Mouse (Mus musculus): ENCODE data around the gene Crat. TPM values are rescaled to one million over a fixed set of nuclear protein-coding genes. Genes with fewer than 3 reads are reported as not detected.

Crat gene
- polyA plus RNA-seq, 2 experiments: 15.0 to 27.4 TPM

- TF ChIP-seq EP300 (IDR thresholded peaks at IDR 0.05; ENCODE audit: low read depth) (no peak), CTCF (IDR thresholded peaks at IDR 0.05; ENCODE audit: low read depth) (no peak)
- Histone ChIP-seq H3K9ac (replicated peaks) (peak overlapping the region; percentile 88), H3K36me3 (replicated peaks; ENCODE audit: control insufficient read depth, insufficient read depth, low read depth) (peaks cover 11% of the 10 kb centered on the region), H3K4me2 (ENCODE audit: low read depth) (peak overlapping the region; percentile 90), H3K27ac (peak overlapping the region; percentile 82), H3K4me3 (ENCODE audit: insufficient read depth in 1 of 2, low read depth in 2 of 2, low read length in 2 of 2) (peak overlapping the region; percentile 76 to 80), H3K4me1 (replicated peaks; ENCODE audit: control insufficient read depth in 2 of 2, insufficient read depth in 2 of 2, low read length in 1 of 2) (peaks cover 24 to 29% of the 10 kb centered on the region in 2 experiments), H3K9me3 (ENCODE audit: control insufficient read depth, low read length) (no peaks in the 10 kb centered on the region), H3K27me3 (ENCODE audit: control insufficient read depth, insufficient read depth, low read length) (no peaks in the 10 kb centered on the region)
- ATAC-seq (ENCODE audit: insufficient read depth) (no peak), DNase-seq (ENCODE audit: low read depth in 3 of 3, low spot score in 3 of 3) (peak in 1 of 3 experiments; percentile 22)
- WGBS (ENCODE audit: insufficient replicate concordance): 52% methylated on average over 5 of the region's 5 CpGs
Measured at GRCm38 (mm10) chr2:30414681-30415080, 932 bp downstream of the Crat start.

- DNase-seq (ENCODE audit: low read depth in 3 of 3, low spot score in 3 of 3) (no peak), ATAC-seq (ENCODE audit: insufficient read depth) (no peak)
- H3K4me2 ChIP-seq (ENCODE audit: low read depth): peak overlapping the region; percentile 90
- WGBS (ENCODE audit: insufficient replicate concordance): 79% methylated on average over 4 of the region's 4 CpGs
- H3K9ac ChIP-seq (replicated peaks): peak overlapping the region; percentile 88
- no peaks in the 10 kb centered on the region for H3K27me3 ChIP-seq (ENCODE audit: control insufficient read depth, insufficient read depth, low read length)
- peak overlapping the region in 1 of 2 experiments; percentile 76; a peak in 2 of 4 replicates for H3K4me3 ChIP-seq (ENCODE audit: insufficient read depth in 1 of 2, low read depth in 2 of 2, low read length in 2 of 2)
- no peak overlapping the region for H3K27ac ChIP-seq
- no peaks in the 10 kb centered on the region for H3K9me3 ChIP-seq (ENCODE audit: control insufficient read depth, low read length)
- no peak for TF ChIP-seq CTCF (IDR thresholded peaks at IDR 0.05; ENCODE audit: low read depth)
- peaks cover 20 to 25% of the 10 kb centered on the region in 2 experiments for H3K4me1 ChIP-seq (replicated peaks; ENCODE audit: control insufficient read depth in 2 of 2, insufficient read depth in 2 of 2, low read length in 1 of 2)
- H3K36me3 ChIP-seq (replicated peaks; ENCODE audit: control insufficient read depth, insufficient read depth, low read depth): peaks cover 13% of the 10 kb centered on the region
Measured at GRCm38 (mm10) chr2:30414101-30414500, 1.5 kb downstream of the Crat start.

DNA sequence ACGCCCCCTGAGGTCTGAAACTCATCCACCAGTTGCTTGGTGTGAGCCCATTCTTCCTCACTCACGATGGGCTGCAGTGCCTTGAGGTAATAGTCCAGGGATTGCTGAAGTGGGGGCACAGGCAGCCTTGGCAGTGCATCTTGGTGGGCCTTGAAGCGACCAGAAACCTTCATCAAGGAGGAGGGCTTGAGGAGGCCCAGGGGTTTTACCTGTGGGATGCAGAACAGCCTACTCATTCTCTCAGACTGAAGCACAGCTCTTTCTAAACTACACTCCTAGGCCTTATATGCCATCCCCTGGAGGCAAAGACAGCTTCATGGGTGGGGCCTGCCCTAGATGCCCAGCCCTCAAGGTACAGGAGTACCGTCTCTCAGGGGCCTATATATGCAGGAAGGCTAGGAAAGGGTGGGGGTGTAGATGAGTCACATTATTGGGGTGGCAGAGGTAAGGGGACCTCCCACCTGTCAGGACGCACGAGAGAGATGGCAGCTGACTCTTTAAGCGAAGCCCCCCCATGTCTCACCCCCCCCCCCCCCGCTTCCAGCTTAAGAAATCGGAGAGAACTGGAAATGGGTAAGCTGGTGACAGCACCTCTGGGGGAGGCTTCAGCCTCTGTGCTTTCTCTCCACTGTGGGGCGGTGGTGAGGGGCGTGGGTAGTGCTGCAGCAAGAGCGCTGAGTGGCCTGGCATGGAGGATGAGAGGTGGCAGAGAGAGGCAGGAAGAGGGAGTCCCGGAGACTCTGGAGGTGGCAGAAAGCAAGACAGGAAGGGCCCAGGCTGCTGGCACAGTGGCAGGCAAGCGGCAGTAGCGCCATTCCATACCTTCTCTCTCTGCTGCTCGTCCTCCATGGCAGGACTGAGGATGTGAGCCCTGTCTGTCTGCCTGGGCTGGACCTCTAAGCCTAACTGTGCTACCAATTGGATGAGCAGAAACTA lies 2.3 kb downstream of the Crat start:
- ATAC-seq (ENCODE audit: insufficient read depth) (no peak), DNase-seq (ENCODE audit: low read depth in 3 of 3, low spot score in 3 of 3) (no peak)
- 82% methylated on average over 16 of the region's 16 CpGs for WGBS (ENCODE audit: insufficient replicate concordance)
- Histone ChIP-seq H3K27ac (no peak overlapping the region), H3K4me2 (ENCODE audit: low read depth) (peak overlapping the region; percentile 90; the same call in 1 of the 2 replicates), H3K9ac (replicated peaks) (no peak overlapping the region), H3K4me1 (replicated peaks; ENCODE audit: control insufficient read depth in 2 of 2, insufficient read depth in 2 of 2, low read length in 1 of 2) (peaks cover 12 to 17% of the 10 kb centered on the region in 2 experiments), H3K4me3 (ENCODE audit: insufficient read depth in 1 of 2, low read depth in 2 of 2, low read length in 2 of 2) (no peak overlapping the region), H3K36me3 (replicated peaks; ENCODE audit: control insufficient read depth, insufficient read depth, low read depth) (peaks cover 13% of the 10 kb centered on the region), H3K27me3 (ENCODE audit: control insufficient read depth, insufficient read depth, low read length) (no peaks in the 10 kb centered on the region), H3K9me3 (ENCODE audit: control insufficient read depth, low read length) (no peaks in the 10 kb centered on the region)
- TF ChIP-seq EP300 (IDR thresholded peaks at IDR 0.05; ENCODE audit: low read depth): no peak
- no peak for TF ChIP-seq CTCF (IDR thresholded peaks at IDR 0.05; ENCODE audit: low read depth)

- ATAC-seq (ENCODE audit: insufficient read depth): no peak
- H3K27ac ChIP-seq: no peak overlapping the region
Measured at GRCm38 (mm10) chr2:30409454-30410176, 6.0 kb downstream of the Crat start.

More at GRCm38 (mm10) chr2:30409454-30410176, 6.0 kb downstream of the Crat start:
- peaks cover 0 to 6% of the 10 kb centered on the region in 2 experiments; a peak in 2 of 4 replicates for H3K4me1 ChIP-seq (replicated peaks; ENCODE audit: control insufficient read depth in 2 of 2, insufficient read depth in 2 of 2, low read length in 1 of 2)
- no peaks in the 10 kb centered on the region for H3K27me3 ChIP-seq (ENCODE audit: control insufficient read depth, insufficient read depth, low read length)
- H3K9me3 ChIP-seq (ENCODE audit: control insufficient read depth, low read length): no peaks in the 10 kb centered on the region
- TF ChIP-seq CTCF (IDR thresholded peaks at IDR 0.05; ENCODE audit: low read depth) (no peak), EP300 (IDR thresholded peaks at IDR 0.05; ENCODE audit: low read depth) (no peak)
- 71% methylated on average over 5 of the region's 5 CpGs for WGBS (ENCODE audit: insufficient replicate concordance)
- no peak overlapping the region for H3K4me2 ChIP-seq (ENCODE audit: low read depth)
- H3K4me3 ChIP-seq (ENCODE audit: insufficient read depth in 1 of 2, low read depth in 2 of 2, low read length in 2 of 2): no peak overlapping the region
- H3K36me3 ChIP-seq (replicated peaks; ENCODE audit: control insufficient read depth, insufficient read depth, low read depth): peaks cover 9% of the 10 kb centered on the region
- H3K9ac ChIP-seq (replicated peaks): no peak overlapping the region
- DNase-seq (ENCODE audit: low read depth in 3 of 3, low spot score in 3 of 3): no peak
